Mouse (Mus musculus): Measurements from ENCODE around the gene Ptpn4.
A peak's percentile ranks its signal among the peaks of the same experiment; 100 is the strongest.

Gene Ptpn4

DNA sequence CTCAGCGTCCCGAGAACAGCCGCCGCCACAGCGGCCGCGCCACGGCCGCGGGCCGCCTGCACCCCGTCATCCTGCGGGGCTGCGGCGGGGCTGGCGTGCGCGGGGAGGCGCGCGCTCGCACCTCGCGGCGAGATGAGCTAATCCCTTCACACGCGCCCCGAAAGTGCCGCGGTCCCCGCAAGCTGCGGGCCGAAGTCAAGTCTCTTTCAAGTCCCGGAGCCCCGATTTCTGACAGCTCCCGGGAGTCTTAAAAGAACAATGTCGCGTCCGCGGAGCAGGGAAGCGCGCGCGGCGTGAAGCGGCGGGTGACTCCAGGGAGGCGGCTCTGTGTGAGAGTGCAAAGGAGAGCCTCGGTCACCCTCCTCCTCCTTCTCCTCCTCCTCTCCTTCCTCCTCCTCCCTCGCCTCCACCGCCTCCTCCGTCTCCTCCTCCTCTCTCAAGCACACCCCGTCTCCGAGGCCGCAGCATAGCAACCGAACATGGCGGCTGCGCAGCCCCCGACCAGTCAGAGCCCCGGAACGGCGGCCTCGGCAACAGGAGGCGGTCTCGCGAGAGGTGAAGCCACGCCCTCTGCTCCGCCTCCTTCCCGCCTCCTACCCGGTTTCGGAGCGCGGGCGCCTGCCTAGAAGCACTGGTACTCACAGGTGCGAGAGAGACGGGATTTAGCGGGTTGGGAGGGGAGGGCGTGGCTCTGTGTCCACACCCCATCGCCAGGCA is at the start of gene Ptpn4:
Gene Ptpn4 (minus strand): TSS at position 579 of the 717 bp plus-strand sequence.
- DNase-seq (ENCODE audit: inconsistent age in 2 of 2, low spot score in 1 of 2), result peak; percentile 99 to 100

DNA sequence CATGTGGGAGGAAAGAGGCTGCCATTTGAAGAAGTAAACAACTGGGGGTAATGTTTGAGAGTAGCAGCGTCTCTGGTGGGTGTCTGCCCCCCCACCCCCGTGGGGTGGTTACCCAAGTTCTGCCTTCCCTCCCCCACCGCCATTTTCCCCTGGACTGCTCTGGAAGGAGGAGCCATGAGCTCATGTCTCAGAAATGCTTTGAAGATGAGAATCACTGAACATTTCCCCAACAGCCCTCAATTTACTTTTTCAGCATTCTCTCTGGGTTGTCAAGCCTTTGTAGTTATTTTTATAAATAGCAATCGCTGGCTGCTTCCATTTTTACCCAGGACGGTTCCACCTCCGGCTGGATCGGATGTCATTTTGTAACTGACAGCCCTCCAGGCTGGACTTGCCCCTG is 48.9 kb upstream of the Ptpn4 start:
- peak; percentile 36 to 68 for DNase-seq (ENCODE audit: inconsistent age in 2 of 2, low spot score in 1 of 2)

DNA sequence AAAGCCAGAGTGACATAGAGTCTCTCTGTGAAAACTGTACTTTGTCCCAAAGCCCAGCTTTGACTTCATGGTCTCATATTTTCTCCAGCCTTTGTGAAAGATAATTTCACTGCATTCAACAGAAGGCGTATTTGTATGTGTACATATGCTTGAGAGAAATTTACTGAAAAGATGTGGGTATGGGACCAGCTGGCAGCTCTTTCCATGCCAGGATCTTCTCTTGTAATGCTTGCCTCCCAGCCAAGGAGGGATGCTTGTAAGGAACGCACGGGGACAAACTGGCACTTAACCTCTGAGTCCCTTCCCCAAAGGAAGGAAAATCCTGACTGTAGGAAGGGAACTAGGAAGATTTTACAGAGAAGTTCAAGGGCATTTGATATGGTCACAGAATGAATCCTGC is 46.9 kb upstream of the Ptpn4 start:
- no peak for DNase-seq (ENCODE audit: inconsistent age in 2 of 2, low spot score in 1 of 2)

DNA sequence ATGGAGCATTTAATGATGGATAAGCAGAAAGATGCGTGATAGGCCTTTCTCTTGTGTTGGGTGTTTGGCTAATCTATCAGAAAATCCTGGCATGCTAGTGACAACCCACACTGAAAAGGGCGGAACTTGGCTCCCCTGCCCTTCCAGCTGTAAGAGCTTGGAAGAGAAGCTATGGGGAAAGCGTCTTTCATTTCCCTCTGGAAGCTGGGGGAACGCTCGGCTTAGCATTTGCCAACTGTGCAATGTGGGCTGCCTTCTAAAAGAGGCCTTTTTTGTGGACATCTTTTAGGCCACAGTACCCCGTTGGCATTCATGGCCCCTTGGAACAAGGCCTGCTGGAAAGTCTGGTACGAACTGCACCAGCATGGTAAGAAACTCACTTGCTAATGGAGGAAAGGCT is 41.5 kb upstream of the Ptpn4 start:
- DNase-seq (ENCODE audit: inconsistent age in 2 of 2, low spot score in 1 of 2), result peak in 1 of 2 experiments; percentile 55

- no peak for DNase-seq (ENCODE audit: inconsistent age in 2 of 2, low spot score in 1 of 2)
Measured at GRCm38 (mm10) chr1:119877469-119877868, 40.1 kb upstream of the Ptpn4 start.

DNA sequence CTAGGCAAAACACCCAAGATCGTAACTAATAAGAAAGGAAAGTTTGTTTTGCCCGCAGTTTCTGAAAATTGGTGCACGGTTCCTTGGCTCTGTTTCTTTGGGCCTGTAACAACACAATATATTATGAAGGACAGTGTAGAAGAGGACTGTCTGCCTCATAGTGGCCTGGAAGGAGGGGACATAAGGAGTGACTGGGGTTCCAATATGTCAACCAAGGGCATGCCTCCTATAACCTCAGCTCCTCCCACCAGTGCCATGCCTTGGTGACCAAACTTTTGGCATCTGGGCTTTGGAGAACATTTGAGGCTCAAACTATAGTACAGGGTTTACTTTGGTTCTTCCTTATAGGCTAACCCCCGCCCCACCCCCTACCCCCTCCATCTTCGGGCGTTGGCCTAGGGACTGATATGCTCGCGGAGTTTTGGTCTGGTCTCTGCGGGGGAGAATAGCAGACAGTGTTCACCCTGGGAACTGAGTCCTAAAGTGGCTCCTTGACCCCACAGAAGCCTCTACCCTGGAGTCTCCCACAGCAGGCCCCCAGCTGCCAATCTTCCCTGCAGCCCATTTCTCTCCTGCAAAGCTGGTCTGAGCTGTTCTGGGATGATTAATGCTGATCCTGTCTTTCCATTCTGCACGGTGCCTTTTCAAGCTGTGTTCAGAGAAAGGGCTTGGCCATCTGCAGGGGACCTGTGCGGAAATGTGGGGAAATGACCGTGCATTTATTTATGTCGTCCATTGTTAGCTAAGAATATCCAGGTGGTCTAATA is 31.2 kb upstream of the Ptpn4 start:
- DNase-seq (ENCODE audit: inconsistent age in 2 of 2, low spot score in 1 of 2), result no peak

DNA sequence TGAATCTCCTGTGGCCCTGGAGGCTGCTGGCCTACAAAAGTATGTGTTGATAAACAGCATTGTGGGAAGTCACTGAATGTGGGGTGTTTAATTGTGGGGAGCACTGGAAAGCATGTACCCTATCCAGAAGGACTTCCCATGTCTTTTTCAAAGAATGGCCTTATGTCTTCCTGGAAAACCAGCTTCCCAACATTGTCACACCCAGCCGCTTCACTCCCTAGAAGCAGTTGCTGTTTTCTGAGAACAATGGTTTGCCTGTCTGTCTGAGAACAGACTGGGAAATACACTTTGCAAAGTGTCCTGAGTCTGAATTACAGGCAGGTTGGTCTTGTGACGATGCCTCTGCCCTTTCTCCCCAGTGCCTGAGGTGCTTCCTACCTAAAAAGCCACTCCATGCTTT is 29.9 kb upstream of the Ptpn4 start:
- no peak for DNase-seq (ENCODE audit: inconsistent age in 2 of 2, low spot score in 1 of 2)

GRCm38 (mm10) chr1:119865311-119865710 is 27.9 kb upstream of the Ptpn4 start:
- DNase-seq (ENCODE audit: inconsistent age in 2 of 2, low spot score in 1 of 2), result no peak

DNA sequence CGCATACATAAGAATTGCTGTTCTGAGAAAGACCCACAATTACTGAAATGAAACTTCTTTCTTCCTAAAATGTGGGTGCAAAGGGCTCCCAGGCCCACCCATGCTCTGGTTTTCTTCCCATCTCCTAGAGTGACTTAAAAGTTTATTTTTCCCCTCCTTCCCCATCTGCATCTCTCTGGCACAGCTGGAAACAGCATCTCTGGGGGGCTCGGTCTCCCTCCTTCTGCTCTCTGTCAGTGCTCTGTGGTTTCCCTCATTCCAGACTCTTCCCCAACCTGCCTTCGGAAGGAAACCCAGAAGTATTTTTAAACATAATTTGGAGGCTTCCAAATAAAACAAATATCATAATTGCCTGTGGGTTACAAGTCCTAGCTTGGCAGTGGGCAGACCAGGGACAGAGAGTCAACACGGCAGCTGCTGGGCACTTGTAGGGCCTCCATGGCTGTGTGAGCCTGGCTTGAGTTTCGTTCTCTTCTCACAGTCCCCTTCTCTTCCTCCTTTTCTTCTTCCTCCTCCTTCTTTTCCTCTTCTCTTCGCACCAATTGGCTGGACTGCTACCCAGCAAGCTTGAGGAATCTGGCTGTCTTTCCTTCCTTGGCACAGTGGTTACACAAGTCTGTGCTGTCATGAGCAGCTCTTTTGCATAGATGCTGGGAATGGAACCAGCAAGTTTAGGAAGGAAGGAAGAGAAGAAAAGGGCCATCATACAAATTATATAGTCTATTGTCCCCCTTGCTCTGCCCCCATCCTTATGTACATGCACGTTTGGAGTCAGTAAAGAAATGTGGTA is 26.3 kb upstream of the Ptpn4 start:
- no peak for DNase-seq (ENCODE audit: inconsistent age in 2 of 2, low spot score in 1 of 2)

- DNase-seq (ENCODE audit: inconsistent age in 2 of 2, low spot score in 1 of 2), result no peak
Measured at GRCm38 (mm10) chr1:119859566-119859965, 22.2 kb upstream of the Ptpn4 start.

DNA sequence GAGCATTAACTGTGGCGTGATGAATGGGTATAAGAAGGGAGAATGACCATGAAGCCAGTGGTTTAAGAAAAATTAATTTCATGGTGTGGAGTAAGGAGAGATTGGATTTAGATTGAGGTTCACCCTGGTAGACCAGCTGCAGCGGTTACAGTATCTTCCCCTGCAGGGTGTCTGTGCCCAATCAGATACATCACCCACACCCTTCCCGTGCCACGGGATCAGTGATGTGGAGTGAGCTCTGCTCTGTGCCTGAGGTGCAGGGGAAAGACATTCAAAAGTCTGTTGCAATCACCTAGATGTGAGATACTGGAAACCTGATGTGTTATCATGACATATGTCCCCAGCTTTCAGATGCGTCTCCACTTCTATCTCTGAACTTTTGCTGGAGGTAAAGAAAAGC is 15.6 kb upstream of the Ptpn4 start:
- DNase-seq (ENCODE audit: inconsistent age in 2 of 2, low spot score in 1 of 2), result no peak

GRCm38 (mm10) chr1:119852339-119852738 is 14.9 kb upstream of the Ptpn4 start:
- DNase-seq (ENCODE audit: inconsistent age in 2 of 2, low spot score in 1 of 2), result no peak

DNA sequence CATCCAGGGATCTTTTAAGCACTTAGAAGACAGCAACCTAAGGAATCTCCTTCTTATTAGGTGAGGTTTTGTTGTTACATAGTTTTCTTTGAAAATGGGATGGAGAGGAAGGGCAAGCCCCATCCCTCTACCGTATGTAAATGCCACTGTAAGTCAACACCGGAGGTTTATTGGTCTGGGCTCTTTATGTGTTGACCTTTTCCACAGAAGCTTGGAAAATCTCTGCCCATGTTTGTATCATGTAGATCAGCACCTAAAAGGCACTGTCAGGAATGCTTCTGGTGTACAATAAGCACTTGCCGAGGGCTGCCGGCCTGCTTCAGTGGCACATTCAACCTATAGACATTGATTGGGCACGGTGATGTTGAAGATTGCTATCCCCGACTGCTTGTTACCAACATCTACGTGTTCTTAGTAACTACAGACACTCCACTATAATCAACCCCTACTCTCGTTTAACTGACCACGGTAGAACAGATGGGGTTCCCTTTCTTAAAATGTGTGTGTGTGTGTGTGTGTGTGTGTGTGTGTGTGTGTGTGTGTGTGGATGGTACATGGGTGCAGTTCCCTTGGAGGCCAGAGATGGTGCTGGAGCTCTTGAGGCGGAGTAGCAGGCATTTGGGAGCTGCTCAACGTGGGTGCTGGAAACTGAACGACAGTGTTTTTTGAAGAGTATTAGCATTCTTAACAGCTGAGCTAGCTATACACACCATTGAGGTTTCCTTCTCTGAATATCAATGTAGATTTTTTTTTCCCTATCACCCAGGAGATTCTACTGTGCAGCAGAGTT is 11.9 kb upstream of the Ptpn4 start:
- DNase-seq (ENCODE audit: inconsistent age in 2 of 2, low spot score in 1 of 2), result no peak

DNA sequence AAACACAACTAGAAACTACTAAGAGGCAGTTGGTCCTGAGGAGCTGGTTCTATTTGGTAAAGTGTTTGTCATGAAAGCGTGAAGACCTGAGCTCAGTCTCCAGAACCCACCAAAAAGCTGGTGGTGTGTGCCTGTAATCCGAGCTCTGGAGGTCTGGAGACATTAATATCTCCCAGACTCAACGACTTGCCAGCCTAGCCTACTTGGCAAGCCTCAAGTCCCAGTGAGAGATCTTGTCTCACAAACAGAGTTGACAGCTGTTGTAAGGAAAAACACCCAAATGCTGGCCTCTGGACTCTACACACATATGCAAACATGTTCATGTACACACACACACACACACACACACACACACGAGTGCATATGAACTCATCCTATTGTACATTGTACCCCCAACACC is 7.9 kb upstream of the Ptpn4 start:
- no peak for DNase-seq (ENCODE audit: inconsistent age in 2 of 2, low spot score in 1 of 2)

DNA sequence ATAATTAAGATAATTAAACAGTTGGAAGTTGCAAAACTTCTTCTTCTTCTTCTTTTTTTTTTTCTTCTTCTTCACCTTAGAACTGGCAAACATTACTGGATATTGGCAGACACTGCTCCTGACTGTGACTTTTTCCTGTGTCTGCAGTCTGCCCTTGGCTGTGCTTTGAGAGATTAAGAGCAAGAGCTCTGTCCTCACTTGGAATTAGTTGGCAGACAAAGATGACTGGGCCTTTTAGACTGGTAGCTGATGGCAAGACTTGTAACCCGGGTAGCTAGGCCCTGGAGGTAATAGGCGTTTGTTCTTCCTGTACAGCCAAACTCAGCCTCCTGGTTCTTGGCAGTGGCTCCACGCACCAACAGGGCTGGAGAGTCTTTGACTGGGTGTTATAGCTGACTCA is 5.7 kb upstream of the Ptpn4 start:
- DNase-seq (ENCODE audit: inconsistent age in 2 of 2, low spot score in 1 of 2), result no peak

GRCm38 (mm10) chr1:119838241-119838640 is 828 bp upstream of the Ptpn4 start:
- peak; percentile 29 to 51 for DNase-seq (ENCODE audit: inconsistent age in 2 of 2, low spot score in 1 of 2)

DNA sequence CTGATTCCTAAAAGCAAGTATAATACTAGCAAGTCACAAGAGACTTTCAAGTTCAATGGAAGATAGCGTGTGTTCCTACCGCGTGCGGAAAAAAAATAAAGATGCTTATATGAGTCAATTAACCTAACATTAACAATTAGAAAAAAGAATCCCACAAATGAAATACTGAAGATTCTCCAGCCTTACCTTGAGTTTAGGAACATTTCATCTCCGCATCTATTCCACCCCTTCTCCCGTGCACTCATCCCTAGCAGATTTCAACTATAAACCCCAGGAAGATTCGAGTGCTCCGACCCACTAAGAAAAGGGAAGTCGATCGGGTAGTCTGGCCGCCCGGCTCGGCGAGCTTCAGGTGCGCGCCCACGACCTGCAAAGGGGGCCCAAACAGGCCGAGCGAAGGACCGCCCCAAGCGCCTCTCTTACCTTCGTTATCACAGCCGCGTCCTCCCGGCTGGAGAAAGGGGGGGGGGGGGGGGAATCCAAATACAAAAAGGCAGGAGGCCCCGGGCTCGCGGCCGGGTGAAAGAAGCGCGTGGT is 866 bp downstream of the Ptpn4 start:
- peak in 1 of 2 experiments; percentile 79 for DNase-seq (ENCODE audit: inconsistent age in 2 of 2, low spot score in 1 of 2)

- DNase-seq (ENCODE audit: inconsistent age in 2 of 2, low spot score in 1 of 2), result peak in 1 of 2 experiments; percentile 53
Measured at GRCm38 (mm10) chr1:119835726-119836478, 1.5 kb downstream of the Ptpn4 start.

DNA sequence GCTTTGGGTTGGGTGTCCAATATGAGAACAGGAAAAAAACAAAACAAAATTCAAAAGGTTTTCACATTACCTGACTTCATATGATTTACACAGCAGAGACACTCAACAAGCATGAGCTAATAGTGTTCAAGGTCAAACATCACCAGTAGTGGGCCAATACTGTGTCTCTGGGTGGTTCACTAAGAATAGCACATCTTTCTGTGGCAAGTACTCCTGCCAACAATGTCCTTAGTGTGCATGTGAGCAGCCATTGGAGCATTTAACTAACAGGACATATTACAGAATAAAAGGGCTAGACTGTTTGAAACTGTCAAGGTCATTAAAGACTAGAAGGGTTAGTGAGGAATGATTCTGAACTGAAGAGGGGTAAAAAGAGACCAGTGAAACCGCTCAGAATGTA is 9.3 kb downstream of the Ptpn4 start:
- DNase-seq (ENCODE audit: inconsistent age in 2 of 2, low spot score in 1 of 2), result peak in 1 of 2 experiments; percentile 59

- DNase-seq (ENCODE audit: inconsistent age in 2 of 2, low spot score in 1 of 2), result peak in 1 of 2 experiments; percentile 81
Measured at GRCm38 (mm10) chr1:119818704-119819103, 18.7 kb downstream of the Ptpn4 start.
